Mouse (Mus musculus): ENCODE measurements around the gene Adm2. TPM values are rescaled to one million over a fixed set of nuclear protein-coding genes. Genes with fewer than 3 reads are reported as not detected.

The Adm2 gene
- polyA plus RNA-seq, 1 experiment: not detected

DNA sequence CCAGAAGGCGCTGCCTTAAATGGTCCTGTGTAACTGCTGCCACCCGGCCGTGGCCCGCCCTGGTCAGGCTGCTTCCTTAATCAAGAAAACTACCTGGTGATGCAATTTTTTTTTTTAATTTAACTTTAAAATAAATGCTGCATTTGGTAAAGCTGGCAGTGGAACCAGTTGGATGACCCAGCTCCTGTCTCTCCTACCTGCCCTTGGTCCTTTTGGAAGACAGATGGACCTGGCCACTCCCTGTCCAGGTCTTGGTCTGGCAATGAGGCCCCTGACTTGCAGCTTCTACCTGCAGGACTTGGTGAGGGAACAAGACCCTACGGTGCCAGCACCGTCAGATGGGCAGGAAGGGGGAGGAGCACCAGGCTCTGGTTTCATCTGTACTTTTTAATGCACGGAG is 36.4 kb upstream of the Adm2 start:
- Histone ChIP-seq H3K36me3 (ENCODE audit: control insufficient read depth, insufficient read depth, low read length) (peaks cover 7% of the 10 kb centered on the region; the same call in 1 of the 2 replicates), H3K27ac (ENCODE audit: control insufficient read depth, insufficient read depth, low read depth, low read length) (no peak overlapping the region), H3K4me3 (ENCODE audit: control insufficient read depth, low read depth, low read length) (no peak overlapping the region), H3K4me1 (ENCODE audit: control insufficient read depth, insufficient read depth, low read length) (no peaks in the 10 kb centered on the region), H3K27me3 (ENCODE audit: control insufficient read depth, insufficient read depth, low read length) (no peaks in the 10 kb centered on the region)
- TF ChIP-seq POLR2A (IDR thresholded peaks at IDR 0.05; ENCODE audit: control insufficient read depth, low read depth, low read length) (no peak), CTCF (IDR thresholded peaks at IDR 0.05; ENCODE audit: control insufficient read depth, insufficient read depth, insufficient replicate concordance, low read depth, low read length) (no peak)

GRCm38 (mm10) chr15:89286582-89286981 is 35.9 kb upstream of the Adm2 start:
- H3K27me3 ChIP-seq (ENCODE audit: control insufficient read depth, insufficient read depth, low read length): no peaks in the 10 kb centered on the region
- H3K4me3 ChIP-seq (ENCODE audit: control insufficient read depth, low read depth, low read length): no peak overlapping the region
- H3K4me1 ChIP-seq (ENCODE audit: control insufficient read depth, insufficient read depth, low read length): no peaks in the 10 kb centered on the region
- no peak overlapping the region for H3K27ac ChIP-seq (ENCODE audit: control insufficient read depth, insufficient read depth, low read depth, low read length)
- TF ChIP-seq CTCF (IDR thresholded peaks at IDR 0.05; ENCODE audit: control insufficient read depth, insufficient read depth, insufficient replicate concordance, low read depth, low read length): no peak
- TF ChIP-seq POLR2A (IDR thresholded peaks at IDR 0.05; ENCODE audit: control insufficient read depth, low read depth, low read length): no peak
- H3K36me3 ChIP-seq (ENCODE audit: control insufficient read depth, insufficient read depth, low read length): peaks cover 7% of the 10 kb centered on the region; the same call in 1 of the 2 replicates

DNA sequence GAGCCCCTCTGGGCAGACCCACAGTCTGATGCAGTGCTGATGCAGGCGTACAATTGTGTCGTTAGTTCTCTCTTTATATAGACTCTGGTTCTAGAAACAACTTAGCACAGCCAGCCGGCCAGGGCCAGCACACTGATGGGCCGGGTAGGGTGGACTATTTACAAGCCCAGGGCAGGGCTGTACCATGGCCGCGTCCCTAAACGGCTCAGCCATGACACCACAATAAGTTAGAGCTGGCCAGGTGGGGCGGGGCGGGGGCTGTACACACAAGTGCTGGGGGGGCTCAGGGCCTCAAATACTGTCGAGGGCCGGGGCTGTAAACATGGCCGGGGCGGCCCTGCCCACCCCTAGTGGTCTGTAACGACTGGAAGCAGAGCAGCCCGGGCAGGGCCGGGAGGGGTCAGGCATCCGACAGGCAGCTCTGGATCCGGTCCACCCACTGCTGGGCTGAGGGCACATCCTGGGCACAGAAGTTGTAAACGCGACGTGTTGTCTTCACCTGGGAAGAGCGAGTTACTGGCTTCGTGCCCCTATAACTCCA is 34.2 kb upstream of the Adm2 start:
- H3K4me3 ChIP-seq (ENCODE audit: control insufficient read depth, low read depth, low read length): no peak overlapping the region
- H3K27ac ChIP-seq (ENCODE audit: control insufficient read depth, insufficient read depth, low read depth, low read length): no peak overlapping the region
- TF ChIP-seq CTCF (IDR thresholded peaks at IDR 0.05; ENCODE audit: control insufficient read depth, insufficient read depth, insufficient replicate concordance, low read depth, low read length): no peak
- TF ChIP-seq POLR2A (IDR thresholded peaks at IDR 0.05; ENCODE audit: control insufficient read depth, low read depth, low read length): no peak
- H3K27me3 ChIP-seq (ENCODE audit: control insufficient read depth, insufficient read depth, low read length): no peaks in the 10 kb centered on the region
- no peaks in the 10 kb centered on the region for H3K4me1 ChIP-seq (ENCODE audit: control insufficient read depth, insufficient read depth, low read length)
- peaks cover 7% of the 10 kb centered on the region; the same call in 1 of the 2 replicates for H3K36me3 ChIP-seq (ENCODE audit: control insufficient read depth, insufficient read depth, low read length)

DNA sequence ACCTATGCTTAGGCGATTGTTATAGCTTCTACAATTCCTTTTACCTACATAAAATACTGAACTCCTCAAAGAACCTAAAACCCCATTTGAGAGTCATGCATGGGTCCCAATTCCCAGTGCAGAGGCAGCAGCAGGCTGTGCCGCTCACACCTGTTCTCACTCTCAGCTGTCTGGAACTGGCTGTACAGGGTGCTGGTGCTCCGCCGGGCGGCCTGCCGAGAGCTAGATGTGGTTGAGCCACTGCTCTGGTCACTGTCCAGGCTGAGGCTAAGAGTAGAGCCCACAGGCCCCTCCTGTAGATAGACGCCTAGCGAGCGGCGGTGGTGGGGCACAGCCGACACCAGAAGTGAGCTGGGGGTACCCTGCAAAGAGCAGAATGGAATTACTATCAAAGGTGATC is 33.1 kb upstream of the Adm2 start:
- H3K4me3 ChIP-seq (ENCODE audit: control insufficient read depth, low read depth, low read length): no peak overlapping the region
- TF ChIP-seq POLR2A (IDR thresholded peaks at IDR 0.05; ENCODE audit: control insufficient read depth, low read depth, low read length) (no peak), CTCF (IDR thresholded peaks at IDR 0.05; ENCODE audit: control insufficient read depth, insufficient read depth, insufficient replicate concordance, low read depth, low read length) (no peak)
- no peaks in the 10 kb centered on the region for H3K27me3 ChIP-seq (ENCODE audit: control insufficient read depth, insufficient read depth, low read length)
- no peaks in the 10 kb centered on the region for H3K4me1 ChIP-seq (ENCODE audit: control insufficient read depth, insufficient read depth, low read length)
- H3K27ac ChIP-seq (ENCODE audit: control insufficient read depth, insufficient read depth, low read depth, low read length): no peak overlapping the region
- H3K36me3 ChIP-seq (ENCODE audit: control insufficient read depth, insufficient read depth, low read length): peaks cover 7% of the 10 kb centered on the region; the same call in 1 of the 2 replicates

- Histone ChIP-seq H3K4me1 (ENCODE audit: control insufficient read depth, insufficient read depth, low read length) (no peaks in the 10 kb centered on the region), H3K4me3 (ENCODE audit: control insufficient read depth, low read depth, low read length) (no peak overlapping the region), H3K36me3 (ENCODE audit: control insufficient read depth, insufficient read depth, low read length) (peaks cover 7% of the 10 kb centered on the region), H3K27me3 (ENCODE audit: control insufficient read depth, insufficient read depth, low read length) (no peaks in the 10 kb centered on the region), H3K27ac (ENCODE audit: control insufficient read depth, insufficient read depth, low read depth, low read length) (no peak overlapping the region)
- TF ChIP-seq POLR2A (IDR thresholded peaks at IDR 0.05; ENCODE audit: control insufficient read depth, low read depth, low read length) (no peak), CTCF (IDR thresholded peaks at IDR 0.05; ENCODE audit: control insufficient read depth, insufficient read depth, insufficient replicate concordance, low read depth, low read length) (no peak)
Observed at GRCm38 (mm10) chr15:89291521-89291920, 31.0 kb upstream of the Adm2 start.

DNA sequence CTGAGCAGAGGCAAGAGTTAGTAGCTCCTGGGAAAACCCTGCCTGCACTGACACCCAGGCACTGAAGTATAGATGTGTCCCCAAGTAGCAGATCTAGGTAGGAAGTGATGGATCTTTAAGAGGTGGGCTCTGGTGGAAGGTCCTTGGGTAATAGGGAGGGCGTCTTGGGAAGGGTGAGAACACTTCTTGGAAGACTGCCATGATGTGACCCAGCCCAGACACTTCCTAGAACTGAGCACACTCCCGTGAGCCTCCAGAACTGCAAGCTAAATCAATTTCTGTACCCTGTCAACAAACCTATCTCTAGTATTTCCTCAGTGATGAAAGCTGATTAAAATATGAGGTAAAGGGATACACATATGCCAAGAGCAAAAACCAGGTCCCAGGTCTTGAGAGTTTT is 29.7 kb upstream of the Adm2 start:
- Histone ChIP-seq H3K4me1 (ENCODE audit: control insufficient read depth, insufficient read depth, low read length) (no peaks in the 10 kb centered on the region), H3K27me3 (ENCODE audit: control insufficient read depth, insufficient read depth, low read length) (no peaks in the 10 kb centered on the region), H3K36me3 (ENCODE audit: control insufficient read depth, insufficient read depth, low read length) (peaks cover 6% of the 10 kb centered on the region), H3K4me3 (ENCODE audit: control insufficient read depth, low read depth, low read length) (no peak overlapping the region), H3K27ac (ENCODE audit: control insufficient read depth, insufficient read depth, low read depth, low read length) (no peak overlapping the region)
- no peak for TF ChIP-seq POLR2A (IDR thresholded peaks at IDR 0.05; ENCODE audit: control insufficient read depth, low read depth, low read length)
- TF ChIP-seq CTCF (IDR thresholded peaks at IDR 0.05; ENCODE audit: control insufficient read depth, insufficient read depth, insufficient replicate concordance, low read depth, low read length): no peak

GRCm38 (mm10) chr15:89293778-89294177 is 28.7 kb upstream of the Adm2 start:
- TF ChIP-seq CTCF (IDR thresholded peaks at IDR 0.05; ENCODE audit: control insufficient read depth, insufficient read depth, insufficient replicate concordance, low read depth, low read length) (no peak), POLR2A (IDR thresholded peaks at IDR 0.05; ENCODE audit: control insufficient read depth, low read depth, low read length) (no peak)
- no peak overlapping the region for H3K4me3 ChIP-seq (ENCODE audit: control insufficient read depth, low read depth, low read length)
- no peak overlapping the region for H3K27ac ChIP-seq (ENCODE audit: control insufficient read depth, insufficient read depth, low read depth, low read length)
- peaks cover 3% of the 10 kb centered on the region for H3K36me3 ChIP-seq (ENCODE audit: control insufficient read depth, insufficient read depth, low read length)
- H3K27me3 ChIP-seq (ENCODE audit: control insufficient read depth, insufficient read depth, low read length): no peaks in the 10 kb centered on the region
- no peaks in the 10 kb centered on the region for H3K4me1 ChIP-seq (ENCODE audit: control insufficient read depth, insufficient read depth, low read length)
